Mouse (Mus musculus): ENCODE data around the gene Clec2l.
A peak's percentile ranks its signal among the peaks of the same experiment; 100 is the strongest.
"Not testable (repeated sequence)": the region's sequence is repeated elsewhere in the genome, so short reads cannot be mapped to it uniquely, and the experiment has no call there.

The Clec2l gene

GRCm38 (mm10) chr6:38662714-38663615 lies at the start of gene Clec2l:
Gene Clec2l, plus strand, starts transcription at chr6:38663069.
- no peak for DNase-seq

GRCm38 (mm10) chr6:38622406-38622805 lies 40.5 kb upstream of the Clec2l start:
- no peak for DNase-seq

DNA sequence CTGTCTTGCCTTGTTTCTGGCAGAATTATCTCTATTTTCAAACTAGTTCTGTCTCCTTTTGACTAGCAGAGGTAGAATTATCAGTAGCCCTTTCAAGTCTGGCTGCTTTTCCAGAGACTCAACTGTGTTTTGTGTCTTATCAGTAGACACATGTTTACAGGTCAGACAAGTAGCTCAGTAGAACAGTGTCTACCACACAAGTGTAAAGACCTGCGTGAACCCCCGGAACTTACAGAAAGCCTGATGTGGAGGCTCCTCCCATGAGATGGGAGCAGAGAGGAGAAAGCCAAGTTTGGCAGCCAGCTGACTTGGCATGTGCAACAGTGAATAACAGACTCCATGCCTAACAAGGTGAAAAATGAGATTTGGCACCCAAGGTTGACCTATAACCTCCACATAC lies 39.4 kb upstream of the Clec2l start:
- DNase-seq = peak; percentile 44

- no peak for DNase-seq
Observed at GRCm38 (mm10) chr6:38624439-38624838, 38.4 kb upstream of the Clec2l start.

DNA sequence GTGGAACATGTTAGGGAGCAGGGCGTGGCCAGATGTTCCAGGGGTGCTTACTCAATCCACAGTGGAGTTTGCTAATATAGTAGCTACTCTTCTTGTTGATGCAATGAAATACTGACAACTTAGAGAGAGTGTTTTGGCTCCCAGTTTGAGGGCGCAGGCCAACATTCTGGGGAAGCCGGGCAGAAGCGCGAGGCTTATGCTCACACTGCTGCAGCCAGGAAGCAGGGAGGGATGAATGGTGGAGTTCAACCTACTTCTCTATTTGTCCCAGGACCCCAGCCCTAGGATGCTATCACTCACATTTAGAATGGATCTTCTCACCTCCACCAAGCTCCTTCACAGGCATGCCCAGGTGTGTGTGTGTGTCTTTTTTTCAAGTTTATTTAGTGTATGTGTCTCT lies 36.8 kb upstream of the Clec2l start:
- no peak for DNase-seq

GRCm38 (mm10) chr6:38627081-38627480 lies 35.8 kb upstream of the Clec2l start:
- DNase-seq = no peak

DNA sequence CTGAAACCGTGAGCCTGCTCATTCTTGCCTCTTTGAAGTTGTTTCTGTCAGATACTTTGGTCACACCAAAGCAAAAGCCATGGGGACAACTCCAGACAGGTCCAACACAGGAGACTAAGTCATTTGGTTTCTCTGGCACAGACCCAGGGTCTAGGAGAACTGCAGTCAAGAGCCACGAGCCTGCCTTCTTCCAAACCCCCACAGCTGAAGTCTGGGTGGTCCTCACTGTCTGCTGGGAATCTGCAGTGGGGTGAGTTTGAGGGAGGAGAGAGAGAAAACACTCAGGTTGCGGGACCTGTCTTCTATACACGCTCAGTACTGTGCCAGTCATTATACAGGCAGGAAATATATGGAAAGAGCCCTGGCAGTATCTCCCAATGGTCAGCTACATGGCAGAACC lies 35.4 kb upstream of the Clec2l start:
- DNase-seq = no peak

DNA sequence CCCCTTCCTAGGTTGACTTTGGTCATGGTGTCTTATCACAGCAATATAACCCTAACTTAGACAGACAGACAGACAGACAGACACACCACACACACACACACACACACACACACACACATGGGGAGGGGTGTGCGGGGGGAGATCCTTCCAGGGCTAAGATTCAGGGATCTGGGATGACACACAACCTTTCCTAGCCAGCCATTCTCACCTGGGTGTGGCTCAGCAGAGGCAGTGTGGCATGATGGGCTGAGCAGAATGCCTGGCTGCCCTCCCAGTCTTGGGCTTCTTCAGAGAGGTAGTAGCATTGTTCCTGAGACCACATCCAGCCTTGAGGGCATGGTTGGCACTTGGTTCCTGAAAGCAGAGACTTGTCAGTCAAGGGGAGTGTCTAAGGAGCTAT lies 33.3 kb upstream of the Clec2l start:
- no peak for DNase-seq

DNA sequence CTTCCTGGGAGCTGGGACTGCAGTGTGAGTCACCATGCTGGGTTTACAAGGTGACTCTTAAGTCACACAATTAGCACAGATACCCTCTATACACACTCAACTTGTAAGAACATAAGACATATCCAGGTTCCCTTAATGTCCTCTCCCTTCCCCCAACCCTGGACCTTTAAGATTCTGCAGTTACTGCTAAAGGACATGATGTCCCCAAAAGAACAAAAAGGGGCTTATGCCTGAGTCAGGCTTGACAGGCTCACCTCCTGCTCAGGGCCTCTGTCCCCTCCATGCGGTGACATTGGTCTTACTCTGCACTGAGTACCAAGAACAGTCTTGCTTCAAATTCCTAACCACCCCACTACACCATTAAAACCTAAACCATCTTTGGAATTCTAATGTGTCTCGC lies 30.0 kb upstream of the Clec2l start:
- DNase-seq = no peak

DNA sequence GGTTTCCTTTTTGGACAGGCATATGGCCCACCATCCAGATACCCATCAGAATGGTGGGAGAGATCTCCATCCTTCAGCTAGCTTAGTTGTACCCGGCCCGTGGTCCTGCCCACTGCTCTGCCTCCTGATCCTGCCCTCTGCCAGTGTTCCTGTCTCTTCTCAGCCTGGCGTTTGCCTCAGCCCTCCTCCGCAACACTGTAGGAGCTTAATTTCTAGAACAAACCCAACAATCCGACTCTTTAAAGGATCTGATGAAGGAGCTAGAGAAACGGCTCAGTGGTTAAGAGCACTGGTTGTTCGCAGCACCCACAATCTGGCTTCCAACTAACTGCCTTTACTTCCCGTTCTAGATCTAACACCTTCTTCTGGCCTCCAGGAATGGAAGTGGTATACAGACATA lies 28.4 kb upstream of the Clec2l start:
- DNase-seq = peak; percentile 1

DNA sequence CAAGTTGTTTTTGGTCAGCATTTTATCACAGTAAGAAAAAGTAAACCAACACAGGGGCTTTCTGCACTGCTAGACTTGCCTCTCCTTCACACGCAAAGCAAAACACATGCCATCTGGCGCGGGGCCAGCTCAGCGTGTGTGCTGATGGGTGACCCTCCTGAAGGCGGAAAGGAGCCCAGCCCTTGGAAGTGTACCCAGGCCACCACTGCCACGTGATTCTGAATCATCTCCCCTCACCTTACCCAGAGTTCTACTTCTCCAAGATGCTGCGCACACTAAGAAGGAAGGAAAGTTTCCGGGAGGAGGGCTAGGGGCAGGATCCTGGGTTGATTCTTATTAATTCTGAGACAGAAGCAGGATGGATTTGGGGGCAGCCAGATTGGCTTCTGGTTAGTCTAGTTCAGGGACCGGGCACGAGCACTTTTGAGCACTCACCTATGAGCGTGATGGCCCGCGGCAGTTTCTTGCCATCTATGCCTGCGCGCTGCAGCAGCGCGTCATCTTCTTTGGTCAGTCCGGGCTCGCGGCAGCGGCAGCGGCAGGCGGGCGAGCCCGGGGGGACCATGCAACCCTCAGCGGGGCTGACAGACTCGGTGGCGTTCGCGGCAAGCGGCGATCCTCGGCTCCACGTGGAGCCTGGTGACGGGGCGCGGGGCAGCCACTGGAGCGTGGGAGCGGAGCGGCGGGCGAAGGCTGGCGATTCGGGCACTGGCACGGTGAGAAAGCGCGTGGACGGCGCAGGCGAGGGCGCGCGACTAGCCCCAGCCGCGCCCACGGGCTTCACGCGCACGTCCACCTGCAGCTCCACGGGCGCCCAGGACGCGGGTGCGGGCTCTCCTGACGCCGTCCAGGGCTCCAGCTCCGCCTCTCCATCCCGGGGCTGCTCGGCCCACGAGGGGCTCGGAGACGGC lies 26.7 kb upstream of the Clec2l start:
- DNase-seq = peak; percentile 34

DNA sequence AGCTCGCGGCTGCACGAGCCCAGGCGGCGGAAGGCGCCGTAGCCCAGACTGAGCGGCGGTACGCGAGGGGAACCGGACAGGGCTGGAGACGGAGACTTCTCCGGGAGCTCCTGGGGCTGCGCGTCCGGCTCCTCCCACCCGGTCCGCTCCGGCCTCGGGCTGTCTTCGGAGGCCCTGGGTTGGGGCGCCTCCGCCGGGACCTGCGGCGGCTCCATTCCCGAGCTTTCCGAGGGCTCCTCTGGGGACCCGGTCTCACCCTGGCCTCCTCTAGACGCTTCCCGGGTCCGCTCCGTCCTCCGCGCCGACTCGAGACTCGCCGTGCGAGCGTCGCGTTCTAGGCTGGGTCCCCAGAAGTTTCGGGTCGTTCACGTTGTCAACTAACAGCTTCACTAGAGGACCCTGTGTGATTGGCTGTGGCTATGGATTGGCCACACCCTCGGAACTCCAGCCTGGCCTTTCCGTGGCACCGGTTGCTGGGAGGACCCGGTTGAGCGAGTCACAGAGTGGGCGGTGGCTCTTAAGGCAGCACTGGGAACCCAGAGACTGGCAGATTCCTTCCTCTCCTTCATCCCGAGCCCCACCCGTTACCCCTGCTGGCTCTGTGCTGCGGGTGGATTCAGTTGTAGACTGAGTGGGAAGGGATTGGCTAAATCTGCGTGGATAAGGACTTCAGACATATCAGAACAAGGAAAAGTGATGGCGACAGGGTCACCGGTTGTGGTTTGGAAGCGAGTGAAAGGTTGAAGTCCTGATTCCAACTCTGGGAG lies 25.8 kb upstream of the Clec2l start, which contains the start of gene Klrg2:
Klrg2 (minus strand) TSS at position 391 of the 767 bp plus-strand sequence.
- peak; percentile 52 for DNase-seq

DNA sequence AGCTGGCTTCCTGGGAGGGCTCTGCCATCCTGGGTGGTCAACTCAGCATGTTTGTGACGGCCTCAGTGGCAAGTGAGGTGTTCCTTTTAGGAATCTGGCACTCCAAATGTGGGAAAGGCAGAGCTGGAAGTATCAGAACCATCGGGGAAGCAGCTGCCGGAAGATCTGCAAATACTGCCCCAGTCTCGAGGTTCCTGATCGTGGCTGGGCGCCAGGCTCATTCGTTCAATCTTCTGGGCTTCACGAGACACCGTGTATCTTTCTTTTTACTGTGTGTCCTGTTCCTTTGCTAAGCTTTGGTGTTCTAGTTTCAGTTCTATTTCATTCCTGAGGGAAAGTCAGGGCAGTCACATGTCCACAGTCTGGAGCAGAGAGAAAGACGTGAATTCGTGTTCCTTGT lies 22.5 kb upstream of the Clec2l start:
- no peak for DNase-seq

DNA sequence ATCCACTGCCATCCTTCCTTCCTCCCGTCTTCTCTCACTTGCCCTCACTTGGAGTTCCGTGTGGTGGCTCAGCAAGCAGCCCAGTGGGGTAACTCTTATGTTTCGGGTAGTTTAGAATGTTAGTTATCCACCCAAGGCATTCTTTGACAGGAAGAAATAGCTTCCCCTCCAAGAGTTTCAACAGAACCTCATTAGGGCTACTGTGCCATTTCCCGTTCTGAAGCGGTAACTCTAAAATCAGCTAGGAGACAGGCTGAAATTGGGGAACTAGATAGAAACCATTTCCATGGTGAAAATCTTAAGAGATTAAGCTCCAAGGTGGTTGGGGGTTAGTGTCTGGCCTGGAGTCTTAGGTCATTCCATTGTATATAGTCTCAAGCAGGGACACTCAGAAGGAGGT lies 21.6 kb upstream of the Clec2l start:
- DNase-seq = no peak

- no peak for DNase-seq
Observed at GRCm38 (mm10) chr6:38641645-38642044, 21.2 kb upstream of the Clec2l start.

DNA sequence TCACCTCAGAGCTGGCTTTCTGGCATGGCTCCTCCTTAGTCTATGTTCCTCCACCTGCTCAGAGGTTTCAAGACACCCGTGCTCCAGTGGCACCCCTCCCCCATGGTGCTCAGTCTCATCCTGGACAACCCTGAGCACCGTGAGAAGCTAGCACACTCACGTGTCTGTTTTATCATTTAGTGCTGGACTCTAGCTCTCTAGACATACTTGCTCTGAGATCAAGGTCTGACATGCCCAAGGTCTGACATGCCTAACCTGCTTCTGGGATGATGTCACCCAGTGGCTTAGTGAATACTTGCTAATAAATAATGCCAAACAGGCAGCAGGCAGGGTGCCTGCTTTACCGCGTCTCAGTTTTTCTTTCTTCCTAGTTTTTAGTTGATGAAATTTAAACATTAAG lies 20.3 kb upstream of the Clec2l start:
- DNase-seq = no peak

GRCm38 (mm10) chr6:38643039-38643438 lies 19.8 kb upstream of the Clec2l start:
- no peak for DNase-seq

DNA sequence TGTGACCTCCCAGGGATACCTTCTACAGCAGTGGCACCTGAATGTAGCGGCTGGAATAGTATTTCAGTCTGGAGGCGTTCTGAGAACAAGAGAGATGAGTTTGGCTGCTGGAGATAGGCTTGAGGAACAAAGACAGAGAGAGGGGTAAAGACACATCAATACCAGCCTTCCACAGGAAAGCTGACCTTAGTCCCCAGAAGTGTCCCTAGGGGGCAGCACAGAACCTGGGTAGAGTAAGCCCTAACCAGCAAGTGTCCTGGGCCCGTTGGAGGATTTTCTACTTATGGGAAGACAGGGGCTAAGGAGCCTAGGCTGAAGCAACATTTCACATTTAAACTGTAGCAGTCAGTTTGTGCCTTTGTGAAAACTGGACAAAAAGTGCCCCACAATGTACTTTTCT lies 13.3 kb upstream of the Clec2l start:
- peak; percentile 50 for DNase-seq

GRCm38 (mm10) chr6:38650263-38650937 lies 12.5 kb upstream of the Clec2l start:
- peak; percentile 77 for DNase-seq

DNA sequence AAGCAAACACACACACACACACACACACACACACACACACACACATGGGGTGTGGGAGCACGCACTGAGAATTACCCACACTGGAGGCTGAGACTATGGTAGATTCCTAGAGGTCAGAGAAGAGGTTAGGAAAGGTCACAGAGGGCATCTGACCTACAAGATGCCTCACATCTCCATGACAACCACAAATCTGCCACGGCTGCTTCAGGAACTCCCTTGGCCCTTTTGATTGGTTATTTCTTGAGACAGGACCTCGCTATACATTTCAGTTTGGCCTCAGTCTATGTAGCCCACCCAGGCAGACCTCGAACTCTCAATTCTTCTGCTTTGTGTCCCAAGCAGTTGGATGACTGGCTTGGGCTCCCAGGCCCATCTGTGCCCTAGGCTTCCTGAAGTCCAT lies 1.2 kb upstream of the Clec2l start:
- no peak for DNase-seq

DNA sequence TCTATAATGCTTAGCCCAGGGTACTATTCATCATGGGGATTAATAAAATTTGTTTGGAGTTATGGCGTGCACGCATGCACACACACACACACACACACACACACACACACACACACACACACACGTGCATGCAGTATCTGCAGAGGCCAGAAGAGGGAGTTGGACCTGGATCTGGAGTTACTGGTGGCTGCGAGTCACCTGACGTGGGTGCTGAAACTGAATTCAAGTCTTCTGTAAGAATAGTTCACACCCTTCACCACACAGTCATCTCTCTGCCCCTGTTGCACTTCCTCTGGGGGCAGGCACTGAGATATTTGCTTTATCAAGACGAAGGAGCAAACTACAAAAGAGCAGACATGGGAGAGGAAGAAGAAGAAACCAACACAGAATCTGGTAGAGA lies 6.7 kb downstream of the Clec2l start:
- DNase-seq = no peak

DNA sequence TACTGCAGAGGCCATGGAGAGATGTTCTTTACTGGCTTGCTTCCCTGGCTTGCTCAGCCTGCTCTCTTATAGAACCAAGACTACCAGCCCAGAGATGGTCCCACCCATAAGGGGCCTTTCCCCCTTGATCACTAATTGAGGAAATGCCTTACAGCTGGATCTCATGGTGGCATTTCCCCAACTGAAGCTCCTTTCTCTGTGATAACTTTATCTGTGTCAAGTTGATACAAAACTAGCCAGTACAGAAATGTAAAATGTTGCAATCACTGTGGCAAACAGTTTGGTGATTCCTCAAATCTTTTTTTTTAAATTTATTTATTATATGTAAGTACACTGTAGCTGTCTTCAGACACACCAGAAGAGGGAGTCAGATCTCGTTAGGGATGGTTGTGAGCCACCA lies 7.6 kb downstream of the Clec2l start:
- DNase-seq = not testable (repeated sequence)

Data from liver (tissue).